Mouse (Mus musculus) ovary, postnatal 36 days (tissue): Measurements from ENCODE around the gene Grid1.

Experiments used
- DNase-seq: peaks from one replicate; pipeline ENCODE4 v3.0.0; 2022; ENCODE audit warnings: low spot score, mixed read lengths

Gene Grid1

GRCm38 (mm10) chr14:35115913-35116312, 296.0 kb downstream of the Grid1 start:
- no peak for DNase-seq

- no peak for DNase-seq
These were observed 300.2 kb downstream of the Grid1 start for GRCm38 (mm10) chr14:35120089-35120488.

GRCm38 (mm10) chr14:35120905-35121304, 301.0 kb downstream of the Grid1 start:
- DNase-seq: no peak

GRCm38 (mm10) chr14:35122111-35122510, 302.2 kb downstream of the Grid1 start:
- DNase-seq: no peak

- DNase-seq: no peak
These were observed 303.5 kb downstream of the Grid1 start for GRCm38 (mm10) chr14:35123260-35123875.

GRCm38 (mm10) chr14:35127616-35128015, 307.7 kb downstream of the Grid1 start:
- no peak for DNase-seq

- no peak for DNase-seq
These were observed 315.1 kb downstream of the Grid1 start for GRCm38 (mm10) chr14:35135056-35135455.

- DNase-seq: no peak
These were observed 318.2 kb downstream of the Grid1 start for GRCm38 (mm10) chr14:35138069-35138468.

- DNase-seq: no peak
These were observed 319.9 kb downstream of the Grid1 start for GRCm38 (mm10) chr14:35139824-35140223.

GRCm38 (mm10) chr14:35152450-35152849, 332.5 kb downstream of the Grid1 start:
- DNase-seq: no peak

- no peak for DNase-seq
These were observed 333.9 kb downstream of the Grid1 start for GRCm38 (mm10) chr14:35153701-35154277.

GRCm38 (mm10) chr14:35154364-35154763, 334.5 kb downstream of the Grid1 start:
- DNase-seq: no peak

GRCm38 (mm10) chr14:35157069-35157655, 337.3 kb downstream of the Grid1 start:
- no peak for DNase-seq

GRCm38 (mm10) chr14:35159296-35159695, 339.4 kb downstream of the Grid1 start:
- DNase-seq: no peak

- no peak for DNase-seq
These were observed 347.5 kb downstream of the Grid1 start for GRCm38 (mm10) chr14:35167451-35167850.

- no peak for DNase-seq
These were observed 354.0 kb downstream of the Grid1 start for GRCm38 (mm10) chr14:35173861-35174260.

GRCm38 (mm10) chr14:35176021-35176420, 356.1 kb downstream of the Grid1 start:
- DNase-seq: no peak

GRCm38 (mm10) chr14:35179076-35179475, 359.2 kb downstream of the Grid1 start:
- DNase-seq: no peak

GRCm38 (mm10) chr14:35185399-35185798, 365.5 kb downstream of the Grid1 start:
- no peak for DNase-seq

- DNase-seq: no peak
These were observed 372.3 kb downstream of the Grid1 start for GRCm38 (mm10) chr14:35192256-35192655.

GRCm38 (mm10) chr14:35197371-35197770, 377.5 kb downstream of the Grid1 start:
- no peak for DNase-seq

GRCm38 (mm10) chr14:35198447-35198846, 378.5 kb downstream of the Grid1 start:
- DNase-seq: no peak

- no peak for DNase-seq
These were observed 379.0 kb downstream of the Grid1 start for GRCm38 (mm10) chr14:35198899-35199298.

GRCm38 (mm10) chr14:35209444-35209843, 389.5 kb downstream of the Grid1 start:
- DNase-seq: no peak
